Mouse (Mus musculus) natural killer cell, adult 2 months (primary cell): ENCODE data around the gene Plxnc1.

Source experiments
- DNase-seq, 2 experiments: peaks; one replicate each; pipeline ENCODE4 v3.0.0; 2022; ENCODE audit warnings: low spot score in 2 of 2

Gene Plxnc1

DNA sequence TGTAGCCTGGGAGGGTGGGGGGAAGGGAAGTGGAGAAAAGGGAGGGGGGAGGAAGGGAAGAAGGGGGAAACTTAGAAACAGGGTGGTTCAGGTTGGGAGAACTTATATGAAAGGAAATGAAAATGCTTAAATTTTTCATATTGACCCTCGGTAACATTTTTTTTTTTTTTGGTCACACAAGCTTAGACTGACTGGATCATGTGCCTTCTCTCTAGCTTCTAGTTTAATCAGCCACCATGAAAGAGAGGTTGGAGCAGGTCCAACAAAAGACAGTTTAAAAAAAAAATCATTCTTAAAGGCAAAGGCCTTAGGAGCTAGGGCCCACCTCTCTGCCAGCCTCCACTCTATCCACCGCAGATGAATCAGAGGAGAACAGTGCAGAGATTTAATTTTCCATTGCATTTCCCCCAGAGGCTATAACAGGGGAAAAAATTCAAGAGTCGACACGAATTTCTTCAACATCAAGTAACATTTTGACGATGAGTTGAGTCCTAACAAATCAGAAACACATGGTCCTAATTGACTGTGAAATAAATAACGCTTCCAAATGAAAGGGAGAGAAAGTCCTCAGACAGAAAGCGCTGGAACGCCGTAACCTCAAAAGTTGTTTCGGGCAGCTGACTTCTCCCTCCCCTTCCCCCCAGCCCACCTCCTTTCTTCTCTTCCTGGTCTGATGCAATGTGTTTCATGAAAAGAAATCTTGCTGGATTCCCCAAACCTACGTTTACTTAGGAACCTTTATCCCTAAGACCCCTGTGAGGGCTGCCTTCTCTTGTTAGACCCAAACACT is 120.5 kb downstream of the Plxnc1 start:
- DNase-seq: no peak

DNA sequence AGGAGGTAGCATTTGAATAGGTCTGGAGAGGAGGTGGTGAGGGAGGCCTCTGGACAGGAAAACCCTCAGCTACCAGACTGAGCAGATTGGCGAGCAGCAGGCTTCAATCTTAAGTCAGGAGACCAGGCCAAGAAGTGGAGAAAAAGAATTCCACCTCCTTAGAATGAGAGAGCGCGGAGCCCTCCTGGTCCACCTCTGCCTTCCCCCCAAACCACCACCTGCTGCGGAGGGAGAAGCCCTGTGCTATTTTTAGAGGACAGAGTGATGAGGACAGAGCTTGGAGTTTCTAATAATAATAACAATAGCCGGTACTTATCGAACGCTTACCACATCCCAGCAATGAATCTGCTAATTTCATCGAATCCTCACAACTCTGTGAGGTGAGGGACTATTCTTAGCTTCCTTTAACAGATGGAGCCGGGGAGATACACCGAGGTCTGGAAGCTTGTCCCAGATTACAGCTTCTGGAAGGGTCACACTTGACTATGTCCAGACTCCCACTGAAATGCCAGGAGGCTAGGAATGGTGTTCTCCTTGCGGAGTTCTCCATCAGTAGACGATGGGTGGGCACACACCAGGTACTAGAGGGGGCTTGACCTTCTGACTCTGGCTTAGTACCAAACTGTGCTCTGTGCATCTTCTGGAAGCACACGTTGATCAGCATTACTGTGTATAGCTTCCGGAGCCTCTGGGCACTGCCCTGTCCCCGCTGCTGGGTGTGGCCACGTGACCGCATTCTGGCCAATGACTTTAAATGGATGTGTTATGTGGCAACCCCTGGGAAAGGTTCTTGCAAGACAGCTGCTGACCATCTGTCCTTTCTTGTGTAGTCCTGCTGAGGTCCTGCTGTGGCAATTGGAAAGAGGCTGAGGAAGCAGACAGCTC is 125.6 kb downstream of the Plxnc1 start:
- DNase-seq: no peak

DNA sequence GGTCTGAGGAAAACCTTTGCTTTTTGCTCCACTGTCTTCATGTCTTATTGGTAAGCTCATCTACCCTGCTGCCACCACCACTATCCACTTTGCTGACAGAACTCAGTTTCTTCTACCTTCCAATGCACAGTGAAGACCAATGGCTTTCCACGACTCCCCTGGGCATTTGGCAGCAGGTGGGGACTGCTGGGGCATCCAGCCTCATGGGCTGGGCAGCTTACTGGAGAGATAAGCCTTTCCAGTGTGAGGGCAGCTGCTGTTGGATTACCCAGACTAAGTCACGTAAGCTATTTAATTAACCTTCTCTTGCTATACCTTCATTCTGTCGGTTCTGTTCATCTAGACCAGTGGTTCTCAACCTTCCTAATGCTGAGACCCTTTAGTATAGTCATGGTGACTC is 126.5 kb downstream of the Plxnc1 start:
- DNase-seq: no peak

DNA sequence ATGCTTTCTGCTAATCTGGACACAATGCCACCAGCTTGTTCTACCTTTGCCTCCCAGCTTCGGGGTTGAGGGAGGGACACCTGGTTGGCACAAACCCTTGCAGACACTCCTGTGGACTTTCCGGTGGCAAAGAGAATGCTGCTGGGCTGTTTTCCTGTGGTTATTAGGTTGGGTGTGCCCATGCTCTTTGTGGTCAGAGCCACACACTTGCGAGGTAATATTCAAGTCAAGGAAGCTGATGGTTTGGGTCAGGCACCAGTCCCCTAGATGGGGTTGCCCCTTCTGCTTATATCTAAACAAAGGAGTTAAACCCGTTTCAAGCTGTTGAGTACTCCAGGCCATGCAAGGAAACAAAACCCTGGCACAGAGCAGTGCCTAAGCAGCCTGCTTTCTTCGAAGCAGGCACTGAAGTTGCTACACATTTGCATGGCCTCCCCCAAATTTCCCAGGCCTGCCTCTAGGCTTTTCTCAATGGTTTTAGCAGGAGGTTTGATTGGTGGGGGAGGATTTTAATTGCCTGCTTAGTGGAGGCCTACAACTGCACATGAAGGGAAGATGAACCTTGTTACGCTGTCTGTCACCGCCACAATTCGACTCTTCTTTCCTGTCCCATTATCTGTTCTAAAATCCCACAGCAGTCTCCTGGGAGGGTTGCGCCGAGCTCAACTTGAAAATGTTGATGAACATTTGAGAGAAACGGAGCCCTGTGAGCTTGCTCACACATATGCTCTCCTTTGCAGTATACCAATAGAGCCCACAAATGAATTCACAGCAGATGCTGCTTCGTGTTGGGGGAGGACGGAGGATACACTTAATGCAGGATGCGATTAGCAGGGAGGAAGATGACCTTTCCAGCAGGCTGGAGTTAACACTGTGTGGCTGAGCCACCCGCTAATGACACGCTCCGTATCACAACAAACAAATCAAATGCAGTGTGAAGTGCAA is 132.5 kb downstream of the Plxnc1 start:
- peak; percentile 29 to 47 for DNase-seq

DNA sequence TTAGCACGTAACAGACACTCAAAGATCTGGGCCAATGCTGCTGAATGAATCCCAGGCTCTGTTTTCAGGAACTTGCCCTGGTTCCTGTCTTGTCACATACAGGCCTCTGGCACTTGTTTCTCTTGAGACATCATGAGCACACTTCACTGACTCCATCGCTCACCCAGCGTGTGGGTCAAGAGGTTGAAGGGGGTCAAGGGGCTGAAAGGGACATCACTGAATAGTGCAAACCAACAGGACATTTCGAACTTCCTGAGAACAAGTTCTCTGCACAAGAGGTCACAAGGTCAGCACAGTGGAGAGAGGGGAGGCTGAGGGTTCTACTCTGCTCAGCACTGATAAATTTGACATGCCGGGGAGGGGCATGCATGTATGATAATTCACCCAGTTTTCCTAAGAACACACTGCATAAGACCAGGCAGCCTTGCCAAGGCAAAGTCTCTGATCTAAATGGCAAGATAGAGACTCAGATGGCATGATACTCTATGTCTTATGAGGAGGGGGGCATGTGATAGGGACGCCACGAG is 134.6 kb downstream of the Plxnc1 start:
- DNase-seq: no peak

DNA sequence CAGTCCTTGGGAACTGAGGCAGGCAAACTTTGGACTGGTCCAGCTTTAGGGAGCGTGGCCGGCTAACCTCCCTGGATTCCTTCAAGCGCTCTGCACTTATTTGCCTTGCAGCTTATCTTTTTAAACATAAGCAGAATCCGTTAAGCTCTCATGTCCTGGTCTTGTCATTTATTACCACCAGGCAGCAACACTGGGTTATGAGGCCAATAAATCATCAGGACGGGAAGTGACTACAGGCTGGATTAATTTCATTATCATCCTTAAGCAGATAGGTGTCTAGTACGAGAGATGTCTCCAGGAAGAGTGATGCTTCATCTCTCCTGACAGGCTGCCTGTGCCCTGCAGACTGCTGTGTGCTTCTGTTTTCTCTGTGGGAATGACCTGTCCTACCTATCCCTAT is 136.4 kb downstream of the Plxnc1 start:
- no peak for DNase-seq

DNA sequence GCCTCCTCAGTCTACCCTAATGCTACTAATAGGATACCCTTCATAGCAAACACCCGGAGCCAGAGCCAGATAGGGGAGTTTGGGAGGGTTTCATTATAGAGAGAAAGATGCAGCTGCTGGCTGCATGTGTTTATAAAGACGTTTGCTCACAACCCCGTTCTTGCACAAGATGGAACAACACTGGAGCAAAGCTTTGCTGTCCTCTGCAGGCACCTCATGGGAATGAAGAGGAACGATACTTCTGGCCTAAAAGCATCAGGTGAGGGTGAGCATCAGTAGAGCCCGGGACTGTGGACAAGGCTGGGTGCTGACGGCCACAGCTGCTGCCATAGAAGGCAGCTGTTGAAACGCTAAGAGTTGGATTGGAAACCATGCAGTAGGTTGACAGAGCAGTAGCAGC is 137.3 kb downstream of the Plxnc1 start:
- no peak for DNase-seq

DNA sequence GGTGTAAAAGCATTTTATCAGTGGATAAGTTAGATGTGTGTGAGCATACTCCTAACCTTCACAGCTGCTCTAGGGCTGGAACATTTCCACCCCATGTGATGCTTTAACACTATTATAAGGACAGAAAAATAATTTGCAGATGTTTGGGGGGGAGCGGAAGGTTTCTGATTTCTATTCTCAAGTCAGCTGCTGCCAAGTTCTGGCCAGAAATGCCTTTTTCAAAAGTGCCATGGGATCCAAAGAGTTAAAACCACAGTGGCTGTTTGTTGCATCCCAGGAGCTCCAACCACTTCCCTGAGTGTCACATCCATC is 139.8 kb downstream of the Plxnc1 start:
- DNase-seq: no peak

DNA sequence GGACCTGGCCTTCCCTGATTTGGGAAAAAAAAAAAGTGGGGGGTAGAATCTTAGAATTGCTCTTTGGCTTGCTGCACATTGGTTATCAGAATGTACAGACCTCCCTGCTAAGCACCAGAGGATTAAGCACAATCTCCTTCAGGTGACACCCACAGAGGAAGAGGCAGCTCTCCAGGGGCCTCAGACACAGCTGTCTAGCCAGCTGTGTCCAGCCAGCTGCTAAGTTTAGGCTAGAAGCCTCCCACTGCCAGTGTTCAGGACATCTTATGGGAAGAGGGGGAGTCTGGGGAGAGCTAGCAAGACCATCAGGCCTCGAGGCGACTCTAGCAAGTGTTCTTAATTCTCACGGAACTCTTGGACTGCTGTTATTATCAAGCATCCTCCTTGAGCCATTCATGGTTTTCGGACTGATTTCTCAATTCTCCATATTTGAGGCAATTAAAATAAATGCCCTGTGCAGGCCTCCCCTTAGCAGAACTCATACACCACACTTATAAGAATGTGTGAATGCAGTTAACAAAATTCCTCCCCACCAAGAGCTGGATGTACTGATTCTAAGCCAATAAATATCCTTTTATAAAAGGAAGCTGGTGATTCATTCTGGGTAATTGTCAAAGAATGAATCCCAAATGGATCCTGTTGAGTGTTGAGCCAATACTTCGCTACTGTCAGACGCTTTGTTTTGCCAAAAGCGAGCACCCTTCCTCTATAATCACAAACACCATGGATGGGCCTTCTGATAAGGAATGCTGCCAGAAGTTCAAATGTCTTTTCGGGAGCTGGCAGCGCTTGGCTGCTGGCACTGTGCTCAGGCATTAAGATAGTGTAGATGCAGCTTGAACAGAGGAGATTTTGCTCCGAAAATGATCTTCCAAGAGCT is 140.4 kb downstream of the Plxnc1 start:
- no peak for DNase-seq

DNA sequence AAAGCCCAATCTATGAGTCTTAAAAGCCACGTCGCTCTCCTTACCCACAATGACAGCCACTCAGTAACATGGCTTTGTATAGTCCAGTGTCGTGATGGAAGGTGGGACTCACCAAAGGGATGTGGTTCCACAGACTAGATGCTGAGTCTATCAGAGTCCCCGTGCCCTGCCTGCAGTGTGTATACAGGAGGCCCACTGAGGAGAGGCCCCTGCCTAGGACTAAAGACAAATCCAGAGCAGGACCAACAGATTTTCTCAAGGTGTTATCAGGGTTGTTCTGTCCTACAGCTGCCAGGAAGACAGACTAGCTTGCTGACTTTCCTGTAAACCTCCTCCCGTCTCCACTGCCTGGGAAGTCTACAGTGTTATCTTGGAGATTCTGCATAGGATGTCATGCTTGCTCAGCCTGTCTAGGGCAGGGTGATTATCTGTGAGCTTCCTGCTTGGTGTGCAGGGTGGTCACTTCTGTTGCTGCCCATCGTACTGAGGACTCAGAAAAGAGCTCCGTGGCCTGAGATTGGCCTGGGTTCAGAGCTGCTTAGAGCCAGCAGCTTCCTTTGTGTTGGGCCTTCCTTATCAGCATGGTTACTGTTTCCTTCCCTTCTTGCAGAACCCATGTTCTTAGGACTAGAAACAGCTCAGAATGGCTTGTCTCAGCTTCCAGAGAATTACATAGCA is 143.8 kb downstream of the Plxnc1 start:
- DNase-seq: no peak

DNA sequence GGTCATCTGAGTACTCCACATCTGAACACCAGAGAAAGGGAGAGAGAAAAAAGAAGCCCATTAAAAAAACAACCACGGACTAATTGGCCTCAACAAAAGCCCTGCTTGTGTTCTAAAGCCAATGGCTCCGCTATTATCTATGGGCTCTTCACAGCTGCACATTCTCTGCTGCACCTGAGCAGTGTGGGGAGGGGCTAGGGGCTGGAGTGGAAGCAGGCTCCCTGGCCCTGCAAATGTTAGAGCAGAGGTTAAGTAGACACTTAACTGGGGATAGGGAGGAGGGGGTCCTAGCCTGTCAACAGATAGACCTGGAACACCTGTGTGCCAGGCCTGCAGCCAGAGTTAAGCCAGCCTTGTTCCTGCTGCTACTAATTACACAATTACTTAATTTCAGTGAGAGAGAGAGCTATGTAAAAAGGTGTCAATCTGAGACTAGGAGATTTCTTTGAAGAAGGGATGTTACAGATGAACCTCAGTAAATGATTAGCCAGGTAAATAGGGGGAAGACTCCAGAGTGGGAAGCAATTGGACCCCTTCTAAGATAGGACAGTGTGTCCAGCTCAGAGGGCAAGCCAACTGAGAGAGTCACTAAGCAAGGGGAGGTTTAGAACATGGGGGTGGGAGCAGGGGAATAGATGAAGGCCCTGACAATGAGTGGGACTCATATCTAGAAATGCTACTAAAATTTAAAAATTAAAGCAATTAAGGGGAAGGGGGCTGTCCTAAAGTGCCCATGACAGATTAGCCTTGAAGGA is 145.0 kb downstream of the Plxnc1 start:
- DNase-seq: no peak

DNA sequence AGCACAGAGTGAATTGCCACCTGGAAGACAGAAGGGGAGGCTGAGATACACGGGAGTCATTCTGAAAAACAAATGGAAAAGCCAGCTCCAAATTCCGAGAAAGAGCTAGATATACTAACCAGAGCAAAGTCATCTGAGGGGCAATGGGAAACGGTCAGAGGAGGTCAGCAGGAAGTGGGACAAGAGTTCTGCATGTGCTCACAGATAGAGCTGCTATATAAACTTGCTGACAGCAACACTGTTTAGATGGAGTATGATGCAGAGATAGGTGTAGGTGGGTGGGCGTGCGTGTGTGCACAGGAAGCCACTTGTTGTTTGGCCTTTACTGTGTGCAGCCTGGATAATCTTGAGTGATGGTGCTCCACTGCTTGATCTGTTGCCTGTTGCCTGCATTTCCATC is 146.5 kb downstream of the Plxnc1 start:
- no peak for DNase-seq

DNA sequence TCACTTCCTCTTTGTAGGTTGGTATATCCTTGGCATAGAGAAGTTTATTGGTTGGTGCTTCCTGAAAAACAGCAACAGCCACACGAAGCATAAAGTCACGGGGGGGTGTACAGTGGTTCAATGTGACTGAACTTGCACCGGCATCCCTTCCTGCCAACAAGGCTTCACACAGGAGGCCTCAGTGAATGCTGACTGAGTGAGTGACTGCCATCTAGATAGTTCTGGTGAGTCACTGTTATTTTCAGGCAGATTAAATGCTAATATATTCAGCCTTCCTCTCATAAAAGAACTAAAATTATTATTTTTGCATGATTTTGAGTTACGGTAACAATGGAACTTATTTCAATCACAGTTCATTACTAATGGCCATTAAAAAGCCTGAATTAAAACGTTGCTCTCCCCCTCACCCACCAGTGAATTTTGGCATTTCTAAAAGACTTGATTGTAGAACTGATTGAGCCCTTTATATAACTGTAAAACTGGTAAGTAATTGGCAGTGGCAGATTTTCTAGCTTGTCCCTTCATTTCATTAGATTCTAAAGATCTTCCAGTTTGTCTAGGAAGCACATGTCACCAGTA is 149.9 kb downstream of the Plxnc1 start:
- DNase-seq: no peak

DNA sequence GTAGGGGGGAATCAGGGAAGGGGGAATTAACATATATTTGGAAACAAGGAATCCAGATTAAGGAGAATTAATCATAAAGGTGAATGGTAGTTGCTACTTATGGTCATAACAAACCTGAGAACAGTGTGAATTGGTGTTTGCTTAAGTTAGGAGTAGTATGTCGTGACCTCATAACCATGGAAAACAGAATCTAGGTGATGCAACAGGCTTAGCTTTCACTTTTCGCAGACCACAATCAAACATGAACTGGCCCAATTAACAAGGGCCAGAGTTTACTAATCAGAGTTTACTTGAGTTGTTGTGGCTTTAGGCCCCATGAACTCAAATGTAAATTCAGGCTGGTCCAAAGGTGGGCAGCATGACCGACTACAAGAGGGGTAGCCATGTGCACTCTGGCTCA is 150.7 kb downstream of the Plxnc1 start:
- no peak for DNase-seq

DNA sequence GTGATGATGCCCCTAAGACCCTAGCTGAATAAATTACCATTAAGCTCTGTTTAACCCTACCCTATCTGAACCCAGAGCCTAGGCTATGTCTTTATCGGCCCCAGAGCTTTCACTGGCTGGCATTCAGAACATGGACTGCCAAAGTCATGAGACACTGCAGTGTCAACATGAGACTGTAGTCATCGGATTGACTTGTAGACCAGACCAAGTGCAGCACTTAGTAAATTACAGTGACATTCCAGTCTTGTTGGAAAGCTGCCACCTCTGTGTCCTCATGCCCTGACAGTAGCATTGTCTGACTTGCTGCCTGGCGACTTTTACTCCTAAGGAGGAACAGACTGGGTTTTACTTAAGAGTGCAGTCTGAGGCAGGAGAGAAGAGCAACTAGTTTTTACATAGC is 155.4 kb downstream of the Plxnc1 start:
- DNase-seq: no peak

DNA sequence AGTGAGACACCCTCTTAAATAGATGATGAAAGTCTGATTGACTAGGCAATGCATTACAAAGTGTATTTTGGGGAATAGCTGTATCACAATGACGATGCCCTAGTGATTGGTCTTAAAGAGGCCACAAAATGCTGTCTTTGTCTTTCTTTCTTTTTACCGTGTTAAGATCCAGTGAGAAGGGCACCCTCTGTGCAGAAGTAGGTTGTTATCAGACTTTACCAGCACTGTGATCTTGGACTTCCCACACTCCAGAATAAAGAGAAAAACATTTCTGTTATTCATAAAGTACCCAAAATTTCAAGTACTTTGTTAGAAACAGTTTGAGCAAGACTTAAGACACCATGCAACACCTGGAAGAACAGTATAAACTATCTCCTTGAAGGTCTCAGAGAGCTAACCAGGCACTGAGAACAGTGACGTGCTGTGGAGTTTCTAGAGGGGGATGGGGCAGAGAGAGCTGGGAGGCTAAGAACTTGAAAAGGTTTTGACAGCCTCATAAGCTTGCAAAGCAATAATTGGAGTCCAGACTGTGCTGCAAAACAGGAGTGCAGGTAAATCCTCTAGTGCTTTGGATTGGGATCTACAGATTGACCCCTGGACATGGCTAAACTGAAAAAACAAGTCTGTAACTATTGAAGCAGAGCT is 163.9 kb downstream of the Plxnc1 start:
- no peak for DNase-seq

DNA sequence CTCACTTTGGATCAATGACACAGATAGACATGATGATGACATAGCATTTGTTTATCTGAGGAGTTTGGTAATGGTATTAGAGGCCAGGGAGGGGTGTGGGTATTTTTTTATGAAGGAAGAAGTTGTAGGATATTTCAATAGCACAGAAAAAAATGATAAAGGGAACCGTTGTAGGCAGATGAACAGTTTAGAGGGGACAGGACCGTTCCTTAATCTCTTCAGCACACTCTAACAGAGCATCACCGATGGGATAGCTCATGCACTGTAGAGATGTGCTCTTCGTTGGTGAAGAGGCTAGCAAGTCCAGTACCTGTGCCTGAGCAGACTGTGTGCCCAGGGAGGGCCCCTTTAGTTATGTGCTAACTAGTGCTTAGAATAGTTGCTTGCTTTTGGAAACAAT is 165.3 kb downstream of the Plxnc1 start:
- DNase-seq: no peak

DNA sequence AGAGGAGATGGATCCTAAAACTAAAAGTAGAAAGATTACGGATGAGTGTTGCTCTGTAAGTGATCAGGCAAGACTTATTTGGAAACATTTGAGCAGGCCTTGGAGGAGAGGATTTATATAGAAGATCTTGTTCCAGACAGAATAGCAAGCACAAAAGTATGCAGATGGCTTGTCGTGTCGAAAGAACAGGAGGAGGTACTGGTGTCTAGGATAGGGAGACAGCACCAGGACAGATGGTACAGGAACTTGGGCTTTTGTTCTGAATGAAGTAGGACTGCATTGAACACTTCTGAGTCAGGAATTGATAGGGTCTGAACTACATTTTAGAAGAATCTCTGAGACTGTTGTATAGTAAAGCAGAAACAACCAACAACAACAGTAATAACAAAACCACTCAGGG is 167.1 kb downstream of the Plxnc1 start:
- DNase-seq: no peak

DNA sequence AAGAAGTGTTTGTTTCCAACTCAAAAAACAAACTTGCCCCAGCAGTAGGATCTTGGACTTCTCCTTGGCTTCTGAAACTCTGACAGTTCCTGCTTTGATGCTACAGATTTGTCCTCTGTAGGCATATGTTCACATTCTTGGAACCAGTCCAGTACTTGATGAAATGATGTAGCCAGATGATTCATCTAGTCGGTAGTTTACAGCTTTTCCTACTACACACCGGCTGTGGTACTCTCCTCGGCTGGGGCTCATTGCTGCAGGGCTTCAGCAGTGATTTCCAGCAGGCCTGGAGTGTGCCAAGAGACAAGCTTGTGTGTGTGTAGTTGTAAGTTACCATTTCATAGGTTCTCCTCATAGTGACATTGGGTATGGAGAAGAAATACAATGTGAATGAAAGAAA is 173.1 kb downstream of the Plxnc1 start:
- no peak for DNase-seq
